Mouse (Mus musculus) thymus, postnatal 0 days (tissue): Measurements from ENCODE around the gene Ccr2. TPM values are rescaled to one million over a fixed set of nuclear protein-coding genes. Genes with fewer than 3 reads are reported as not detected.
"Not testable (repeated sequence)": the region's sequence is repeated elsewhere in the genome, so short reads cannot be mapped to it uniquely, and the experiment has no call there.

ENCODE experiments used
- DNase-seq: peaks from one replicate; pipeline ENCODE4 v3.0.0-alpha.2; 2015; ENCODE audit warnings: low spot score
- polyA plus RNA-seq: library from polyadenylated mRNA; unstranded; fragments of >200 nt; fragmentation: Nextera tagmentation; extraction: Ambion mirVana; gene quantifications from 2 replicates; pipeline ENCODE4 v1.2.1, GENCODE M21; 2015

The Ccr2 gene
- polyA plus RNA-seq, 1 experiment from 2014 or later, result 9.4 TPM

GRCm38 (mm10) chr9:124113777-124114176, 12.0 kb downstream of the Ccr2 start:
- no peak for DNase-seq

- DNase-seq, result peak; percentile 75
Observed at GRCm38 (mm10) chr9:124118489-124118888, 16.7 kb downstream of the Ccr2 start.

DNA sequence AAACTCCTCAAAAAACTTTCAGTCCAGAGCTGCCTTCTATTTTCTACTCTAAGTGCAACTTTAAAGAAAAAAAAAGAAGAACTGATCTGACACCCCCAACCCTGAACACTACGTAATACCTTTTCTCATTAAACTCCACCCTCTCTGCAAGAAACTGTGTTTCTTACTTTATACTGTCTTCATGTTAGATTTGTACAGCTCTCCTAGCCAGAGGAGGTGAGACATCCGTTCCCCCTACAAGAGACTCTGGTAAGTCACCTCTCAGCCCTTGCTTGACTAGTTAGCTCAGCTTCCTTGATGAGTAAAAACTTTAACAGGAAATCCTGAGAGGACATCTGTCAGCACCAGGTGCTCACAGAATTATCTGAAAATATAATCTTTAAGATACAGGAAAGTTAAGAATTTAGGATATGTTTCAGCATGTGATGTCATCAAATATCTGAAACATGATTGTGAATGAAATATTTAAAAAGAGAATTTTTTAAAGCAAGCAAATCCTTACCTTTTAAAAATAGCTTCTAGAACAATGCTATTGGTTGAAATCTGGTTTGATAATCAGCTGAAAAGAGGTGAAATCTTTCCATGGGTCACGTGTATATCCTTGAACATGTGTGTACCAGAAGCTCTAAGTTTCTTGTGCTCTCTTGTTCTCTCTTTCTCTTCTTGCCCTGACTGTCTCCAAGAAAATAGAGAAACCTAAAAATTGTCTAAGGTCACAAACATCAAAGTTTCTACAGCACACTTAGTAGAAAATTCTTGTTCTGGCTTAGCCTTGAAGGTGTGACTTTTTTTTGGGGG, 19.8 kb downstream of the Ccr2 start, which contains the start of gene Ccr5:
Gene Ccr5 (plus strand): TSS at position 157 of the 798 bp plus-strand sequence.
- DNase-seq, result peak; percentile 73

DNA sequence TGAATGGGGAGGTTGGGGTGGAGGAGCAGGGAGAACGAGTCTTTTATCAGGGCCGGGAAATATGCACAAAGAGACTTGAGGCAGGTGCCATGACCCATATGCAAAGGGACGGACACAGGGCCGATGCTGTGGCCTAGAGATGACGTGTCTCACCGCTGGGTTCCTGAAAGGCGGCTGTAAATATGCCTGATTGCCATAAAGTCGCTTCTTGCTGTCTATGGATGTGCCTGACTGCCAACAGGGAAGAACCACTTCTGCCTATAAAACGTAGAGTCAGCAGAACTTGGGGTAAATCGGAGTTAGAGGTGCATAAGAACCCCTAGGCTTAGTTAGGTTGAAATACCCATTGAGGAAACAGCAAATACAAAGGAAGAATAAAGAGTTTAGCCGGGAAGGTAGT, 23.8 kb downstream of the Ccr2 start:
- no peak for DNase-seq

- DNase-seq, result peak; percentile 54
Observed at GRCm38 (mm10) chr9:124126373-124126772, 24.6 kb downstream of the Ccr2 start.

DNA sequence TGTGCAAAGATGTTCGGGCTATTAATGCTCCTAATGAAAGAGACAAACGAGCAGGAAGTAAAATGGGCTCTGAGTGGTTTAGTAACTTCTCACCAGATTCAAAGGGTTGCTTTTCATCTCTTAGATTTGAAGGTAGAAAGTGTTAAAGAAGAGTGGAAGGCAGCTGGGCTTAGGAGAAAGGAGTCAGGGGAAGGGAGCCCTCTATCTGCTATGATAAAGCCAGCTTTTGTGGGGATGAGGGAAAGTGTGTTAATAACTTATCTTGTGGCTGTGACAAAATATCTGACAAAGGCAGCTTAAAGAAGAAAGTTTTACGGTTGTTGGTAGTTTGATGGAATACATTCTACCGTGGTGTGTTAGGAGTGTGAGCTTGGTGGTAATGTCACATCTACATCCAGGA, 25.7 kb downstream of the Ccr2 start:
- DNase-seq, result no peak

DNA sequence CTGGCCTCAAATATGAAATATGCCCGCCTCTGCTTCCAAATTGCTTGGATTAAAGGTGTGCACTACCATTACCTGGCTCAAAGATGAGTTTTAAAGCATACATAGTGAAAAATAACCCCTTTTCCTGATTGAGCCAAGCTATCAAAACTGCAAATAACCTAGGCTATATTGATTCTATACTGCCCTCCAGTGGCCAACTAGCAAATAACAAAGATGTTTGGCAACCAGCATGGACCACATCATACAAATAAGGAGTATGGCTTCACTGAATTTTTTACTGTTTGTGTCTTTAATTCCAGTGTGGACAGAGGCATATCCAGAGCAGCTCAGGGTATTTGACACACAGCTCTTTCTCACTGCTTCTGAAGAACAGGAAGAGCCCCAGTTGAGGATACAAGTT, 26.6 kb downstream of the Ccr2 start:
- peak; percentile 75 for DNase-seq

DNA sequence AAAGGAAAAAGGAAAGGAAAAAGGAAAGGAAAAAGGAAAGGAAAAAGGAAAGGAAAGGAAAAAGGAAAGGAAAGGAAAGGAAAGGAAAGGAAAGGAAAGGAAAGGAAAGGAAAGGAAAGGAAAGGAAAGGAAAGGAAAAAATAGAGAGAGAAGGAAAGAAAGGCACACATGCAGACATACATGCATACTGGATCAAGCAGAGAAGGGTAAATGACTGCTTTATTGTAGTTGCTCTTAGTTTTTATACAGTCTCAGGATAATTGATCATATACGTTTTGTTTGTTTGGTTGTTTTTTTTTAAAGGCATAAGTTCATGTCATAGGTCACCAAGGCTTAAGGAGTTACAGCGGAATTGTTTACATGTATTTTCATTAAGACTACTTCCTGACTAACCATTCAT, 31.1 kb downstream of the Ccr2 start:
- not testable (repeated sequence) for DNase-seq

DNA sequence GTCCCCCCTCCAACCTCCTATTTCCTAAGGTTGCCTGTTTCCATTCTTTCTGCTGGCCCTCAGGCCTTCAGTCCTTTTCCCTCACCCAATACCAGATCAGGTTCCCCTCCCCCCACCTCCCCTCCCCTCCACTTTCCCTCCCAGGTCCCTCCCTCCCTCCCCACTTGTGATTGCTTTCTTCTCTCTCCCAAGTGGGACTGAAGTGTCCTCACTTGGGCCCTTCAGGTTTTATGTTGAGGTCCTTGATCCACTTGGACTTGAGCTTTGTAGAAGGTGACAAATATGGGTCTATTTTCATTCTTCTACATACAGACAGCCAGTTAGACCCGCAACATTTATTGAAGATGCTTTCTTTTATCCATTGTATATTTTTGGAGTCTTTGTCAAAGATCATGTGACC, 33.2 kb downstream of the Ccr2 start:
- not testable (repeated sequence) for DNase-seq

DNA sequence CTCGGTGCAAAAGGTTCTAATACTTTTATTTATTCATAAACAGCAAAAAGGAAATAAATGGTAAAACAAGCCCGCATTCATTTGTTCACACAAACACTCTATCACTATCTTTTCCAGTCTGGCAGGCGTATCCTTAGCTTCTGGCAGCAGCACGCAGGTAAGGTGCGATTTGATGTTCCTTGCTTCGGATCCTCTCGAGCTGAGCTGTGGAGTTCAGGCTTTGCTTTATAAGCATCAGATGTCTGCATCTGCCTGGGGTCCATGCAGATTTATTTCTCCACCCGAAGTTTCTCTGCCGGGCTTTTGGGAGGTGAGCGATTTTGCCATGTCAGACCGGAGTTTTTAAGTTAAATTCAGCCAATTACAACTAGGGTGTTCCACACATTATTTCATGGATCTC, 35.9 kb downstream of the Ccr2 start:
- DNase-seq, result no peak

DNA sequence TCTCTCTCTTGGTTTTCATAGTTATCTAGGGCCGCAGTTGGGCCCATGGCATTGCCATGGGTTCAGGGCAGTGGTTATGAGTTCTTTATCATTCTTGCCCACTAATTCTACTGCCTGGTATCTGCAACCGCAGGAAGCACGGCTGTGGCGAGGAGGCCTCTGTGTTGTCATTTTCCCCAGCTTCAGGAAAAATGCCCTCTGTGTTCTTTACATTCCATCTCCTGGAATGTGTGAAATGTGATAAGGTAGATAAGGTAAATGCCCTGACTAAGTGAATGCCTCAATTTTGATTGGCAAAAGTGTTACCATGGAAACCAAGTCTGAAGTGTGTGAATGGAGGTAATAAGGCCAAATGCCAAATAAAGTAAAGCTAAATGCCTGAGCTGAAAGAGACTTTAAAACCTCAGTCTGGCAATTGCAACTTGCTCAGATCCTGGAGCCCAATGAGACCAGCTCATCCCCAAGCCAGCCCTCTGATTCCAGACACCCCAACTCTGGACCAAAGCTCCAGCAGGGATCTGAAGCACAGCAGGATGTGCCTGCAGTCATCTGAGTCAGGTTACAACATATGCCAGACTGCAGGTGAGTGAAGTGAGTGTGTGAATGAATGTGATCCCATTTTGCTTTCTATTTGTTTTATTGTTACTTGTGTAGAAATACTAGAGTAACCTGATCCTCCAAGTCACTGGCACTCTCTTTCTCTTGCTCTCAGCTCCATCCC, 36.5 kb downstream of the Ccr2 start:
- no peak for DNase-seq

DNA sequence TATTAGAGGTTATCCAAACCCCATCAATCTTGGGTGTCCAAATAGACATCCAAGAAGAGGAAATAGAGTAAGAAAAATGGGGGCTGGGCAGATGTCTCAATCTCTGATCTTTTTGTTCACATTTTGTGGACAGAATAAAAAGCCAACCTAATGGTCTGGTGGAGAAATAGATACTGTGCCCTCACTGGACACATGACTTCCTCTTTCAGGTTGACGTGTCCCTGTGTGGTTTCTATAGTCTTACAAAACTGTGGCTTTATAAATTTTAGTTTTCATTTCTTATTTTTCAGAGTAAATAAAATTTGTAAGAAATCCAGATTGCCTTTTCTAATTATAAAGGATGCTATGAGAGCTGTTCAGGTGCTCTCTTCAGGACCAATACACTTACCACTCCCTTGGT, 41.9 kb downstream of the Ccr2 start:
- DNase-seq, result no peak

- no peak for DNase-seq
Observed at GRCm38 (mm10) chr9:124146307-124146706, 44.6 kb downstream of the Ccr2 start.

Other genes starting within 250 kb of the Ccr2 start
- 0.75 and 1.0 TPM in 2 replicates for gene Xcr1, start 239.9 kb upstream of the Ccr2 start, polyA plus RNA-seq
- 3.1 and 3.2 TPM in 2 replicates for gene Ccr1, start 133.3 kb upstream of the Ccr2 start, polyA plus RNA-seq
- not detected in 2 replicates for gene Ccr1l1, start 123.5 kb upstream of the Ccr2 start, polyA plus RNA-seq
- gene Ccr3, start 80.0 kb upstream of the Ccr2 start, polyA plus RNA-seq, result 0.08 and 0.10 TPM in 2 replicates
- gene Ccr5, start 19.6 kb downstream of the Ccr2 start, polyA plus RNA-seq, result 2.2 and 3.0 TPM in 2 replicates
- gene 2010315B03Rik, start 210.7 kb downstream of the Ccr2 start, polyA plus RNA-seq, result 10.9 and 14.5 TPM in 2 replicates